8 mouse cellular contexts compared by ENCODE assay signal in genomic region chr10:90828581-90829393, GRCm38 (mm10).
DNase-seq lines count a peak whose midpoint lies in the region; ATAC-seq and TF ChIP-seq lines count a peak whose summit lies in the region.
"Had no signal": no experiment of that assay in that cellular context is flagged by ENCODE, and none has a peak within 500 bp of the region (broad histone marks: within the 10 kb centered on the region; RNA-seq: fewer than 3 reads in every experiment).

No protein-coding gene starts in this region.

- peak overlapping the region; percentile 95 for H3K4me2 ChIP-seq in forebrain, embryonic 11.5 days (ENCODE audit: low read depth, low read length, severe bottlenecking)
- peak overlapping the region; percentile 69 for H3K4me2 ChIP-seq in intestine, postnatal 0 days (replicated peaks; ENCODE audit: low read depth)
- H3K4me2 ChIP-seq in liver, postnatal 0 days (ENCODE audit: low read depth, low read length) = peak overlapping the region; percentile 49
- H3K4me2 ChIP-seq in stomach, embryonic 15.5 days = peak overlapping the region; percentile 88

- no peak overlapping the region for H3K27ac ChIP-seq in ES-Bruce4 (ENCODE audit: insufficient read depth, low read length)
- peak overlapping the region; percentile 25; the same call in 1 of the 2 replicates for H3K27ac ChIP-seq in forebrain, embryonic 11.5 days (ENCODE audit: low read depth, low read length)
- no peak overlapping the region for H3K27ac ChIP-seq in intestine, postnatal 0 days (ENCODE audit: low read depth, low read length)
- no peak overlapping the region for H3K27ac ChIP-seq in liver, postnatal 0 days (ENCODE audit: low read depth)
- no peak overlapping the region for H3K27ac ChIP-seq in stomach, embryonic 15.5 days

- ATAC-seq in forebrain, embryonic 11.5 days (replicated peaks; ENCODE audit: low FRiP score) = peak; percentile 83
- ATAC-seq in intestine, postnatal 0 days = no peak
- ATAC-seq in liver, postnatal 0 days = no peak
- no peak for ATAC-seq in stomach, embryonic 15.5 days (ENCODE audit: insufficient read depth, low FRiP score, low read depth)

- no peak for TF ChIP-seq CTCF in ES-Bruce4 (IDR thresholded peaks at IDR 0.05; ENCODE audit: low read depth, low read length)
- no peak for TF ChIP-seq CTCF in intestine, postnatal 0 days (IDR thresholded peaks at IDR 0.05; ENCODE audit: low read depth)
- TF ChIP-seq CTCF in liver, postnatal 0 days (IDR thresholded peaks at IDR 0.05; ENCODE audit: low read depth) = no peak

- WGBS in forebrain, embryonic 11.5 days = 1% methylated on average over 41 of the region's 73 CpGs
- WGBS in intestine, postnatal 0 days = 1% methylated on average over 53 of the region's 73 CpGs
- 2% methylated on average over 47 of the region's 73 CpGs for WGBS in liver, postnatal 0 days (ENCODE audit: insufficient replicate concordance)
- WGBS in stomach, embryonic 15.5 days = 1% methylated on average over 47 of the region's 73 CpGs

- DNase-seq in Muller cell, postnatal 12 days (ENCODE audit: inconsistent ontology term) = peak; percentile 17
- DNase-seq in forebrain, embryonic 11.5 days (ENCODE audit: low spot score) = peak; percentile 76
- no peak for DNase-seq in liver, postnatal 0 days
- DNase-seq in adipocyte (ENCODE audit: low spot score) = no peak

- no peak for TF ChIP-seq POLR2A in ES-Bruce4 (IDR thresholded peaks at IDR 0.05; ENCODE audit: insufficient read depth, low read length)

- peak overlapping the region; percentile 22 for H3K4me3 ChIP-seq in ES-Bruce4 (ENCODE audit: low read depth, low read length)
- H3K4me3 ChIP-seq in forebrain, embryonic 11.5 days (ENCODE audit: low read depth, low read length) = peak overlapping the region; percentile 68
- peak overlapping the region; percentile 42 for H3K4me3 ChIP-seq in intestine, postnatal 0 days (ENCODE audit: low read depth, low read length)
- peak overlapping the region; percentile 26; the same call in 1 of the 2 replicates for H3K4me3 ChIP-seq in liver, postnatal 0 days (ENCODE audit: low read depth, low read length)
- H3K4me3 ChIP-seq in stomach, embryonic 15.5 days (replicated peaks) = peak overlapping the region; percentile 51
- H3K4me3 ChIP-seq: myocyte had no signal

- TF ChIP-seq EP300 in ES-Bruce4 (IDR thresholded peaks at IDR 0.05; ENCODE audit: insufficient read depth, low read depth, low read length) = no peak
- TF ChIP-seq EP300 in liver, postnatal 0 days (IDR thresholded peaks at IDR 0.05; ENCODE audit: low read depth) = no peak

- H3K27me3 ChIP-seq in ES-Bruce4 (ENCODE audit: control insufficient read depth, insufficient read depth, low read length, poor library complexity, severe bottlenecking) = peaks cover 16% of the 10 kb centered on the region
- peaks cover 42% of the 10 kb centered on the region for H3K27me3 ChIP-seq in forebrain, embryonic 11.5 days (ENCODE audit: control insufficient read depth, insufficient read depth, low read length)
- peaks cover 58% of the 10 kb centered on the region for H3K27me3 ChIP-seq in intestine, postnatal 0 days (replicated peaks; ENCODE audit: control insufficient read depth, insufficient read depth, low read length)
- H3K27me3 ChIP-seq in liver, postnatal 0 days (ENCODE audit: insufficient read depth, low read length) = peaks cover 47% of the 10 kb centered on the region
- H3K27me3 ChIP-seq in stomach, embryonic 15.5 days (replicated peaks) = peaks cover 60% of the 10 kb centered on the region

- peak overlapping the region; percentile 93 for H3K9ac ChIP-seq in ES-Bruce4 (ENCODE audit: low read depth, poor library complexity, severe bottlenecking)
- H3K9ac ChIP-seq in forebrain, embryonic 11.5 days (ENCODE audit: low read length) = peak overlapping the region; percentile 64
- no peak overlapping the region for H3K9ac ChIP-seq in intestine, postnatal 0 days (ENCODE audit: low read depth, low read length)
- H3K9ac ChIP-seq in liver, postnatal 0 days (replicated peaks) = no peak overlapping the region
- no peak overlapping the region for H3K9ac ChIP-seq in stomach, embryonic 15.5 days

- 0 out of 2 replicates have a peak, but pooled peaks cover 2% of the 10 kb centered on the region for H3K9me3 ChIP-seq in ES-Bruce4 (replicated peaks; ENCODE audit: control insufficient read depth, insufficient read depth, low read length, poor library complexity, severe bottlenecking)
- no peaks in the 10 kb centered on the region for H3K9me3 ChIP-seq in forebrain, embryonic 11.5 days (ENCODE audit: control insufficient read depth, low read length)
- H3K9me3 ChIP-seq in intestine, postnatal 0 days (ENCODE audit: control insufficient read depth) = no peaks in the 10 kb centered on the region
- no peaks in the 10 kb centered on the region for H3K9me3 ChIP-seq in liver, postnatal 0 days (ENCODE audit: low read length)
- H3K9me3 ChIP-seq in stomach, embryonic 15.5 days = no peaks in the 10 kb centered on the region

- no peaks in the 10 kb centered on the region for H3K36me3 ChIP-seq in ES-Bruce4 (ENCODE audit: control insufficient read depth, insufficient read depth, low read length, poor library complexity, severe bottlenecking)
- no peaks in the 10 kb centered on the region for H3K36me3 ChIP-seq in forebrain, embryonic 11.5 days (ENCODE audit: control insufficient read depth, insufficient read depth, low read length)
- no peaks in the 10 kb centered on the region for H3K36me3 ChIP-seq in intestine, postnatal 0 days (ENCODE audit: control insufficient read depth, insufficient read depth)
- H3K36me3 ChIP-seq in liver, postnatal 0 days (replicated peaks; ENCODE audit: insufficient read depth, low read length) = no peaks in the 10 kb centered on the region
- no peaks in the 10 kb centered on the region for H3K36me3 ChIP-seq in stomach, embryonic 15.5 days

- H3K4me1 ChIP-seq in ES-Bruce4 (ENCODE audit: control insufficient read depth, insufficient read depth, low read length) = no peaks in the 10 kb centered on the region
- H3K4me1 ChIP-seq in forebrain, embryonic 11.5 days (replicated peaks; ENCODE audit: control insufficient read depth, insufficient read depth, low read length) = peaks cover 5% of the 10 kb centered on the region; the same call in 1 of the 2 replicates
- H3K4me1 ChIP-seq in intestine, postnatal 0 days (replicated peaks; ENCODE audit: control insufficient read depth, insufficient read depth, low read length) = no peaks in the 10 kb centered on the region
- no peaks in the 10 kb centered on the region for H3K4me1 ChIP-seq in liver, postnatal 0 days (ENCODE audit: insufficient read depth)
- H3K4me1 ChIP-seq in stomach, embryonic 15.5 days = peaks cover 3% of the 10 kb centered on the region

Comparison
In these comparisons a context has a peak if more than half of its experiments do, and no peak if none do; other contexts are left out.
1. H3K9ac ChIP-seq: peak in ES-Bruce4 (single experiment) and forebrain, embryonic 11.5 days (single experiment); none in intestine, postnatal 0 days (single experiment), liver, postnatal 0 days (single experiment) and stomach, embryonic 15.5 days (single experiment).
2. DNase-seq: peak in Muller cell, postnatal 12 days (single experiment) and forebrain, embryonic 11.5 days (single experiment); none in liver, postnatal 0 days (single experiment) and adipocyte (single experiment).
3. Peak in every context shown above with its lines, with median percentiles within 50 percentile points of each other: H3K4me3 ChIP-seq and H3K4me2 ChIP-seq.